Mouse (Mus musculus) gastrocnemius, postnatal 36 days (tissue): ENCODE measurements around the gene Scube1. TPM values are rescaled to one million over a fixed set of nuclear protein-coding genes. Genes with fewer than 3 reads are reported as not detected.

Source experiments
- DNase-seq, 2 experiments: peaks; one replicate each; pipeline ENCODE4 v3.0.0; 2022
- intact Hi-C: fragments of 180-260 bp; cut with DNase I; formaldehyde crosslinking; loops from one replicate; pipeline ENCODE4 v1.15.1; 2025
- total RNA-seq, 2 experiments: library from RNA; stranded (reverse); gene quantifications; 2 replicates each; pipeline ENCODE4 v1.2.3; 2021

Scube1 gene
- total RNA-seq, 2 experiments from 2014 or later: 0.38 to 0.76 TPM

- DNase-seq: no peak
- intact Hi-C loops: no loop called here
Observed at GRCm38 (mm10) chr15:83572132-83572531, 152.7 kb downstream of the Scube1 start.

GRCm38 (mm10) chr15:83571636-83572035 lies 153.2 kb downstream of the Scube1 start:
- no peak for DNase-seq
- intact Hi-C loops: no loop called here

GRCm38 (mm10) chr15:83570641-83571040 lies 154.2 kb downstream of the Scube1 start:
- intact Hi-C loops: no loop called here
- no peak for DNase-seq

GRCm38 (mm10) chr15:83569682-83570081 lies 155.1 kb downstream of the Scube1 start:
- DNase-seq: no peak
- intact Hi-C loops: no loop called here

GRCm38 (mm10) chr15:83568544-83568943 lies 156.3 kb downstream of the Scube1 start:
- DNase-seq: no peak
- intact Hi-C loops: no loop called here

- intact Hi-C loops: no loop called here
Observed at GRCm38 (mm10) chr15:83567728-83568127, 157.1 kb downstream of the Scube1 start.

GRCm38 (mm10) chr15:83566006-83566405 lies 158.8 kb downstream of the Scube1 start:
- DNase-seq: no peak
- intact Hi-C loops: no loop called here

More at GRCm38 (mm10) chr15:83567728-83568127, 157.1 kb downstream of the Scube1 start:
- DNase-seq: no peak

- DNase-seq: peak; percentile 34 to 39
- intact Hi-C loops: no loop called here
Observed at GRCm38 (mm10) chr15:83565434-83565833, 159.4 kb downstream of the Scube1 start.

GRCm38 (mm10) chr15:83563857-83564651 lies 160.8 kb downstream of the Scube1 start:
- intact Hi-C loops: no loop called here
- DNase-seq: peak; percentile 16 to 34

- peak; percentile 60 to 65 for DNase-seq
- intact Hi-C loops: no loop called here
Observed at GRCm38 (mm10) chr15:83563327-83563856, 161.4 kb downstream of the Scube1 start, which contains the start of the genes Tspo and Mcat. Gene Tspo, plus strand, starts transcription at chr15:83563592. Gene Mcat, minus strand, starts transcription at chr15:83563787.

GRCm38 (mm10) chr15:83562626-83563270 lies 162.1 kb downstream of the Scube1 start:
- intact Hi-C loops: no loop called here
- peak; percentile 86 for DNase-seq

GRCm38 (mm10) chr15:83560941-83561477 lies 163.8 kb downstream of the Scube1 start:
- intact Hi-C loops: no loop called here
- no peak for DNase-seq

GRCm38 (mm10) chr15:83555161-83555974 lies 169.5 kb downstream of the Scube1 start:
- DNase-seq: peak; percentile 78 to 79
- intact Hi-C loops: no loop called here

Other genes starting within 250 kb of the Scube1 start
- 1 to 10 TPM; 3.1 to 3.5 TPM for gene Ttll1, start 214.1 kb downstream of the Scube1 start, total RNA-seq
- 1 to 10 TPM in 1 of 2 experiments, under 1 TPM in 1; 0.76 to 1.6 TPM for gene Bik, start 198.2 kb downstream of the Scube1 start, total RNA-seq
- 10 to 100 TPM; 20.8 to 23.4 TPM for gene Tspo, start 161.4 kb downstream of the Scube1 start, total RNA-seq
- 10 to 100 TPM; 18.2 to 20.1 TPM for gene Mcat, start 161.2 kb downstream of the Scube1 start, total RNA-seq
- gene Ttll12, start 129.9 kb downstream of the Scube1 start, total RNA-seq: 1 to 10 TPM; 4.4 to 4.7 TPM
- gene Mpped1, start 54.4 kb upstream of the Scube1 start, total RNA-seq: not detected